Comparison of ENCODE assay signal across 8 mouse cellular contexts in genomic region chr1:178303425-178303824, GRCm38 (mm10). TPM values are rescaled to one million over a fixed set of nuclear protein-coding genes. Genes with fewer than 3 reads are reported as not detected.
A peak's percentile ranks its signal among the peaks of the same experiment; 100 is the strongest.
DNase-seq lines count a peak whose midpoint lies in the region; ATAC-seq and TF ChIP-seq lines count a peak whose summit lies in the region.

No protein-coding gene starts in this region.

- no peak overlapping the region for H3K27ac ChIP-seq in heart, adult 2 months
- H3K27ac ChIP-seq in heart, embryonic 10.5 days, result no peak overlapping the region
- H3K27ac ChIP-seq in forebrain, embryonic 13.5 days, result no peak overlapping the region
- H3K27ac ChIP-seq in hindbrain, postnatal 0 days, result no peak overlapping the region
- H3K27ac ChIP-seq in midbrain, embryonic 12.5 days (replicated peaks), result no peak overlapping the region
- H3K27ac ChIP-seq in spleen, adult 2 months (ENCODE audit: insufficient read depth, low read length), result no peak overlapping the region

- H3K9me3 ChIP-seq in heart, embryonic 10.5 days, result no peaks in the 10 kb centered on the region
- H3K9me3 ChIP-seq in forebrain, embryonic 13.5 days (replicated peaks), result peaks cover 11% of the 10 kb centered on the region
- H3K9me3 ChIP-seq in hindbrain, postnatal 0 days (ENCODE audit: low read length), result no peaks in the 10 kb centered on the region
- no peaks in the 10 kb centered on the region for H3K9me3 ChIP-seq in midbrain, embryonic 12.5 days

- WGBS in heart, adult 2 months, result 16% methylated on average over 3 of the region's 3 CpGs
- 23% methylated on average over 3 of the region's 3 CpGs for WGBS in heart, embryonic 10.5 days
- WGBS in forebrain, embryonic 13.5 days, result 21% methylated on average over 3 of the region's 3 CpGs
- 27% methylated on average over 3 of the region's 3 CpGs for WGBS in hindbrain, postnatal 0 days
- WGBS in midbrain, embryonic 12.5 days, result 25% methylated on average over 3 of the region's 3 CpGs
- WGBS in spleen, adult 2 months, result 27% methylated on average over 3 of the region's 3 CpGs

- ATAC-seq in forebrain, embryonic 13.5 days, result peak; percentile 51; the same call in 1 of the 2 replicates
- ATAC-seq in hindbrain, postnatal 0 days, result peak; percentile 43
- ATAC-seq in midbrain, embryonic 12.5 days (ENCODE audit: low FRiP score, low read depth), result 0 out of 2 replicates have a peak, but pooled peaks have one; percentile 56

- no peaks in the 10 kb centered on the region for H3K36me3 ChIP-seq in heart, adult 2 months (ENCODE audit: control insufficient read depth, insufficient read depth, low read length)
- no peaks in the 10 kb centered on the region for H3K36me3 ChIP-seq in heart, embryonic 10.5 days
- H3K36me3 ChIP-seq in forebrain, embryonic 13.5 days (ENCODE audit: poor library complexity, severe bottlenecking), result no peaks in the 10 kb centered on the region
- no peaks in the 10 kb centered on the region for H3K36me3 ChIP-seq in hindbrain, postnatal 0 days (ENCODE audit: insufficient read depth, low read length)
- no peaks in the 10 kb centered on the region for H3K36me3 ChIP-seq in midbrain, embryonic 12.5 days
- H3K36me3 ChIP-seq in spleen, adult 2 months (ENCODE audit: control insufficient read depth, insufficient read depth, low read length), result no peaks in the 10 kb centered on the region

- H3K4me3 ChIP-seq in heart, adult 2 months, result no peak overlapping the region
- no peak overlapping the region for H3K4me3 ChIP-seq in heart, embryonic 10.5 days
- H3K4me3 ChIP-seq in forebrain, embryonic 13.5 days, result no peak overlapping the region
- no peak overlapping the region for H3K4me3 ChIP-seq in hindbrain, postnatal 0 days (ENCODE audit: low read length)
- no peak overlapping the region for H3K4me3 ChIP-seq in midbrain, embryonic 12.5 days
- no peak overlapping the region for H3K4me3 ChIP-seq in spleen, adult 2 months (ENCODE audit: extremely low read depth, insufficient read depth, insufficient read length)

- no peak overlapping the region for H3K4me2 ChIP-seq in forebrain, embryonic 13.5 days
- H3K4me2 ChIP-seq in hindbrain, postnatal 0 days (ENCODE audit: low read depth, low read length), result no peak overlapping the region
- H3K4me2 ChIP-seq in midbrain, embryonic 12.5 days (replicated peaks), result no peak overlapping the region

- peak; percentile 62 to 77 for DNase-seq in heart, adult 2 months
- no peak for DNase-seq in heart, embryonic 10.5 days (ENCODE audit: low spot score)
- DNase-seq in brain, adult 2 months (ENCODE audit: low read depth, low spot score), result peak; percentile 89
- DNase-seq in hindbrain, postnatal 0 days (ENCODE audit: low spot score), result peak; percentile 77
- peak; percentile 34 to 79 for DNase-seq in left cerebral cortex, postnatal 10 days (ENCODE audit: extremely low spot score in 1 of 2, low spot score in 2 of 2)
- DNase-seq in spleen, adult 2 months (ENCODE audit: low read depth in 1 of 2, low spot score in 2 of 2), result peak; percentile 45 to 65

- no peaks in the 10 kb centered on the region for H3K79me2 ChIP-seq in heart, adult 2 months (replicated peaks; ENCODE audit: control insufficient read depth, insufficient read depth, low read length)

- TF ChIP-seq POLR2A in heart, adult 2 months (IDR thresholded peaks at IDR 0.05; ENCODE audit: insufficient read depth, low read depth, low read length), result no peak
- no peak for TF ChIP-seq POLR2A in spleen, adult 2 months (IDR thresholded peaks at IDR 0.05; ENCODE audit: low read depth, low read length)

- intact Hi-C loops in heart, adult 2 months (cut with DNase I), result loop anchor here (1.0 to 10.0 kb wide), 3 partner anchors 96 to 359 kb away; no protein-coding TSS in a partner anchor
- intact Hi-C loops in left cerebral cortex, postnatal 10 days (cut with DNase I), result loop anchor here (5.0 to 10.0 kb wide), 2 partner anchors 156 to 359 kb away; no protein-coding TSS in a partner anchor

- H3K9ac ChIP-seq in heart, adult 2 months (ENCODE audit: low read depth, low read length), result no peak overlapping the region
- H3K9ac ChIP-seq in forebrain, embryonic 13.5 days, result no peak overlapping the region
- no peak overlapping the region for H3K9ac ChIP-seq in hindbrain, postnatal 0 days (replicated peaks; ENCODE audit: low read length)
- no peak overlapping the region for H3K9ac ChIP-seq in midbrain, embryonic 12.5 days (replicated peaks)

- H3K27me3 ChIP-seq in heart, adult 2 months (ENCODE audit: control insufficient read depth, insufficient read depth, low read length), result no peaks in the 10 kb centered on the region
- no peaks in the 10 kb centered on the region for H3K27me3 ChIP-seq in heart, embryonic 10.5 days (ENCODE audit: insufficient read depth, poor library complexity, severe bottlenecking)
- H3K27me3 ChIP-seq in forebrain, embryonic 13.5 days, result no peaks in the 10 kb centered on the region
- H3K27me3 ChIP-seq in hindbrain, postnatal 0 days (ENCODE audit: insufficient read depth, low read length), result no peaks in the 10 kb centered on the region
- no peaks in the 10 kb centered on the region for H3K27me3 ChIP-seq in midbrain, embryonic 12.5 days
- H3K27me3 ChIP-seq in spleen, adult 2 months (ENCODE audit: control insufficient read depth, insufficient read depth, low read length), result no peaks in the 10 kb centered on the region

- no peaks in the 10 kb centered on the region for H3K4me1 ChIP-seq in heart, adult 2 months (ENCODE audit: control insufficient read depth, insufficient read depth, low read length)
- no peaks in the 10 kb centered on the region for H3K4me1 ChIP-seq in heart, embryonic 10.5 days
- no peaks in the 10 kb centered on the region for H3K4me1 ChIP-seq in forebrain, embryonic 13.5 days
- no peaks in the 10 kb centered on the region for H3K4me1 ChIP-seq in hindbrain, postnatal 0 days (ENCODE audit: insufficient read depth, low read length)
- no peaks in the 10 kb centered on the region for H3K4me1 ChIP-seq in midbrain, embryonic 12.5 days
- no peaks in the 10 kb centered on the region for H3K4me1 ChIP-seq in spleen, adult 2 months (ENCODE audit: control insufficient read depth, insufficient read depth, insufficient read length)

- peak; percentile 91 for TF ChIP-seq CTCF in heart, adult 2 months (IDR thresholded peaks at IDR 0.05)
- TF ChIP-seq CTCF in hindbrain, postnatal 0 days (IDR thresholded peaks at IDR 0.05; ENCODE audit: low read depth), result peak; percentile 79
- TF ChIP-seq CTCF in spleen, adult 2 months (IDR thresholded peaks at IDR 0.05; ENCODE audit: extremely low read depth, insufficient read depth, insufficient read length, insufficient replicate concordance), result peak; percentile 60; the same call in 1 of the 2 replicates

- TF ChIP-seq EP300 in heart, adult 2 months (IDR thresholded peaks at IDR 0.05; ENCODE audit: insufficient read depth, low read depth, low read length), result no peak

RNA-seq across cellular contexts. Expression of gene Cox20, which starts 15.5 kb away (rescaled TPM):
- total RNA-seq in heart, adult 2 months (2021), result 100 to 1,000 TPM; 102 to 105 TPM
- 54.7 and 107 TPM in 2 replicates for polyA plus RNA-seq in heart, adult 2 months (2012; rRNA removed)
- polyA plus RNA-seq in heart, embryonic 10.5 days (2016; fragmentation: Nextera tagmentation; extraction: Ambion mirVana), result 112 and 129 TPM in 2 replicates
- polyA plus RNA-seq in forebrain, embryonic 13.5 days (2015; fragmentation: Nextera tagmentation; extraction: Ambion mirVana), result 146 and 191 TPM in 2 replicates
- total RNA-seq in hindbrain, postnatal 0 days (2014; rRNA removed), result 24.4 and 30.1 TPM in 2 replicates
- polyA plus RNA-seq in hindbrain, postnatal 0 days (2015; fragmentation: Nextera tagmentation; extraction: Ambion mirVana), result 102 and 117 TPM in 2 replicates
- total RNA-seq in left cerebral cortex, postnatal 10 days (2021), result 10 to 100 TPM; 33.4 to 33.6 TPM
- 138 and 160 TPM in 2 replicates for polyA plus RNA-seq in midbrain, embryonic 12.5 days (2016; fragmentation: Nextera tagmentation; extraction: Ambion mirVana)
- polyA plus RNA-seq in spleen, adult 2 months (2012; rRNA removed), result 3.7 and 4.2 TPM in 2 replicates

RNA-seq across cellular contexts. Expression of gene Hnrnpu, which starts 34.2 kb away (rescaled TPM):
- total RNA-seq in heart, adult 2 months (2021), result 100 to 1,000 TPM; 167 to 176 TPM
- 27.3 and 52.4 TPM in 2 replicates for polyA plus RNA-seq in heart, adult 2 months (2012; rRNA removed)
- 296 and 533 TPM in 2 replicates for polyA plus RNA-seq in heart, embryonic 10.5 days (2016; fragmentation: Nextera tagmentation; extraction: Ambion mirVana)
- polyA plus RNA-seq in forebrain, embryonic 13.5 days (2015; fragmentation: Nextera tagmentation; extraction: Ambion mirVana), result 334 and 374 TPM in 2 replicates
- 113 and 133 TPM in 2 replicates for total RNA-seq in hindbrain, postnatal 0 days (2014; rRNA removed)
- polyA plus RNA-seq in hindbrain, postnatal 0 days (2015; fragmentation: Nextera tagmentation; extraction: Ambion mirVana), result 185 and 192 TPM in 2 replicates
- 100 to 1,000 TPM; 412 to 414 TPM for total RNA-seq in left cerebral cortex, postnatal 10 days (2021)
- 896 and 987 TPM in 2 replicates for polyA plus RNA-seq in midbrain, embryonic 12.5 days (2016; fragmentation: Nextera tagmentation; extraction: Ambion mirVana)
- polyA plus RNA-seq in spleen, adult 2 months (2012; rRNA removed), result 48.6 and 58.2 TPM in 2 replicates

Comparison
In these comparisons a context has a peak if more than half of its experiments do, and no peak if none do; other contexts are left out.
1. RNA of gene Cox20, which starts 15.5 kb away (polyA plus RNA-seq): 146 to 191 TPM in forebrain, embryonic 13.5 days, 138 to 160 TPM in midbrain, embryonic 12.5 days, 112 to 129 TPM in heart, embryonic 10.5 days, 102 to 117 TPM in hindbrain, postnatal 0 days and 54.7 to 107 TPM in heart, adult 2 months; 3.7 to 4.2 TPM in spleen, adult 2 months; every median in the first group is over 10 times any median in the second.
2. Peak in every context shown above with its lines, with median percentiles within 50 percentile points of each other: CTCF ChIP-seq and ATAC-seq.